Mouse (Mus musculus) A20 (cell line): ENCODE measurements at regions not wholly inside any gene's neighbourhood (a gene's known extent, or its start where the extent isn't known, plus 50 kb on each side); places are given as distances from the start of the nearest gene placed in this dataset.

Experiments
- DNase-seq: peaks from one replicate; pipeline ENCODE4 v3.0.0-alpha.2; 2011; ENCODE audit warnings: low read depth, low spot score

DNA sequence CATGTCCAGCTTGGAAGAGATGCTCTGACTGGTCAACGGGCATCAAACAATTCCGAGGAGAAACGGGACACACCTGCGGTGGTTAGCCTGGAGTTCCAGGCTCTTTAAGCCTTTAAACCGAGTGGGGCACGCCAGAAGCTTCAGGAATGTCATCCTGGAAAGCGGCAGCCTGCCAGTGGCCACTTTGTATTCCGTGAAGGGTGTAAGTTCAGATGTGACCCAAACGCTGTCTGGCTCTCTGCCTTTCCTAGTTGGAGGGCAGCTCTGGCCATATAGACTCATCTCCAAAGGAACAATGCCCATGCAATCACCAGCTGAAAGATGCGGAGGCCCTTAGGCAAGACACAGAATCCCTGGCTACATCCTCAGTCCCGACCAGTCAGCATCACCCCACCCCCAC is 597.8 kb upstream of the Gm10131 start:
- DNase-seq = no peak

DNA sequence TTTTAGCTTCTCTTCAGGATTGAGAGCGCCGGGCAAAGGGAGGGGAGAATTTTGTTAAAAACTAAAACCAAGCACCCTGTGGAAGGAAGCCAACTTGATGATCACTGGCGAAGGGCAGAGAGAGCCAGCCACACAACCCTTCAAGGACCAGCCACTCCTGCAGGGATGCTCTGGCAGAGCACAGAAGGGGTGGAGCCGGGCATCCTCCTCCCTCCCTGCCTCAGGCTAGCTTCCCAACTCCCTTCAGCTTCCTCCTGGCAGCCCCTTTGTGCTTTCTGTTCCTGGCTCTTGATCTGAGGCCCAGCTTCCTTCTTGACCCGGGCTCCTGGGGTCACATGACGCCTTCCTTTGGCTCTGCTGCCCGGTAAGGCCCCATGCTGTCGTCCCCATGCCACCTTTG is 591.8 kb upstream of the Gm10131 start:
- no peak for DNase-seq

DNA sequence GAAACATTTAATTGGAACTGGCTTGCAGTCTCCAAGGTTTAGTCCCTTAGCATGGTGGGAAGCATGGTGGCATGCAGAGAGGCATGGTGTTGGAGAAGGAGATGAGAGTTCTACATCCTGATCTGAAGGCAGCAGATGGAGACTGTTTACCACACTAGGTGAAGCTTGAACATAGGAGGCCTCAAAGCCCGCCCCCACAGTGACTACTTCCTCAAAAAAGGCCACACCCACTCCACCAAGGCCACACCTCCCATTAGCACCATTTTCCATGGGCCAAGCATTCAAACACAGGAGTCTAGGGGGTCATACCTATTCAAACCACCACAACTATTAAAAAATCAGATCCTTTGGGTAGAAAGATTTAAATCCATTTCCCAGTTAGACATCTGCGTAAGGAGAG is 591.3 kb upstream of the Gm10131 start:
- peak; percentile 24 for DNase-seq

DNA sequence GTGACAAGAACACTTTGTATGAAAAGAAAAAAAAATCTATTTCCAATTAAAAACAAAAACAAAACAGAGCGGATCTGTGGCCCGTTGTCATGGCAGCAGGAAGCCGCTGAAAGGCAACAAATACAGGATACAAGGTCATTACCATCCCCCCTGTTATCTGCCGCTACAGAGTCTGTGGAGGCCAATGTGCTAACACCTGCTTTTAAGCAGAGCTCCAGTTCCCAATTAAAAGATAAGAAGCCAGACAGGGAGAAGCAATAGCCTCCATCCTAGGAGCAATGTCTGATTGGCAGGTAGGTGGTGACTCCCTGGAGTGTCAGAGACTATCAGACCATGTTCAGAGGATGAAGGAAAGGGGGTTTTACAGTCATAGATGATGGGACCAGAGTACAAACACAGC is 587.5 kb upstream of the Gm10131 start:
- DNase-seq = no peak

DNA sequence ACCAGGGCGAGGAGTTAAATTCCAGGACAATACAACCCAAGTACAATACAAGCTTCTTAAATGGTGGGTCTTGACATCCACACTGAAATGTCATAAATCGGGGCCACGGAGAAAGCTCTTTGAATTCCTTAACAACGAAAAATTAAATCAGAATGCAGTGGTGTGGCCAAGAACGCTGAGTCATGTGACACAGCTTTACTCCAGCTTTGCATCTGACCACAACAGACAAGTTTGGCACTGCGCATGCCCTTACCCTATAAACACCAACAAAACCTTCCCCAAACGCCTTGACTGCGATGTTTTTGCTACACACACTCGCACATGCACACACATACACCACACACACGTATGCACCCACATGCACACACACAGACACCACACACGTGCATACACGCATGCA is 584.8 kb upstream of the Gm10131 start:
- no peak for DNase-seq

DNA sequence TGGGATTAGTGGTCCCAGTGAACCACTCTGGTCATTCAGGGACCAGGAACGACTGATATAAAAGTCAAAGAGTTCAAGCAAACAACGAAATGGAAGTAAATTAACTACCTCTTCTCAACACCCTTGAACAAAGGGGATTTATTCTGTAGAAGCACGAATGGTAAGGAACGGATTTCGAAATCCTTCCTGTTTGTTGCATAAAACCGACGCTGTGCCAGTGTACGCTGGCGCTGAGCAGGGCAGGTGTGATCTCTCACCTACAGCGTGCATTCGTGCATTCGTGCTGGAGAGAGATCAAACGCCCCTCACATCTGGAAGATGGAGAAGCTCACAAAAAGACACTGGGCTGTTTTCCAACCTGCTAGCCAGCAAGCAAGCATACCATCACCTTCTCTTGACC is 581.1 kb upstream of the Gm10131 start:
- DNase-seq = no peak

DNA sequence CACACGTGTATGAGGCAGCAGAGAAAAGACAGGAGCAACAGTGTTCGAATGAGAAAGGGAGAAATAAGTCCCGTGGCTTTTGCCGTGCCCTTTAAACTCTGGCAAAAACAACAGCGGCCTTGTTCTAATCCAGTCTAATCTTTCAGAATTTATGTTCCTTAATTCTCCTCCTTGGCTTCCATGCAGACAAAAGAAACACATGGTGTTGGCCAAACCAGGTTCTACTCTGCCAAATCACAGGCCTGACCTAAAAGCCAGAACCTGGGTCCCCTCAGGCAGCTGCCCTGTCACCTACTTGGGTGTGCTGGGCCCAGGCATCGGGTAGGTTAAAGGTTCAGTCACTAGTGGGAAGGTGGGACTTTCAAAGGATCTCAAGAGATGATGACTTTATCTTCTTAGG is 580.2 kb upstream of the Gm10131 start:
- DNase-seq = no peak

DNA sequence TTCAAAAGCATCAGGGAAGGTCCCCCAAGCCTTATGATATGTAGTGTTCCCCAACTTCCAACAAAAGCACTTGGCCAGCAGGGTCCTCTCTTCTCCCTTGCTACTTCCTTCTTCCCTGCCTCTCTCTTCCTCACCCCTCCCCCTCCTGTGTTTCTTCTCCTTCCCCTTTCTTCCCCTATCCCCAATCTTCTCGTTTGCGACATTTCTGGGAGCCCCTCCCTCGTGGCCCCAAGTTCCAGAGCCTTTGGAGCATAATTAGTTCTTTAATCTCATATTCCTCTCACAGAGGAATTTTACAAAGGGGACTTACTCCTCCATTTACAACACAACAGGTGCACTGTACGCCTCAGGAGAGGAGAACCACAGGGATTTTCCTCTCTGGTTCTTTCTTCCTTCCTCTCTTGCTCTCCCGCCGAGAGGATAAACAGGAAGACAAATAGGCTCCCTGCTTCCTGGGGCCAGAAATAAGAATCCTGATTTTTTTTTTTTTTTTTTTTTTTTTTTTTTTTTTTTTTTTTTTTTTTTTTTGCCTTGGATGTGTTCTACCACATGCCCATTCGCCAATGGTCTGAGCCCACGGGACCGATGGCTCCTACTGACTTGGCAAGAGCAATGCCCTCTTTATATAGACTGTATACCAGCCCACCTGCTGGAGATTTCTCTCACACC is 578.4 kb upstream of the Gm10131 start:
- no peak for DNase-seq

DNA sequence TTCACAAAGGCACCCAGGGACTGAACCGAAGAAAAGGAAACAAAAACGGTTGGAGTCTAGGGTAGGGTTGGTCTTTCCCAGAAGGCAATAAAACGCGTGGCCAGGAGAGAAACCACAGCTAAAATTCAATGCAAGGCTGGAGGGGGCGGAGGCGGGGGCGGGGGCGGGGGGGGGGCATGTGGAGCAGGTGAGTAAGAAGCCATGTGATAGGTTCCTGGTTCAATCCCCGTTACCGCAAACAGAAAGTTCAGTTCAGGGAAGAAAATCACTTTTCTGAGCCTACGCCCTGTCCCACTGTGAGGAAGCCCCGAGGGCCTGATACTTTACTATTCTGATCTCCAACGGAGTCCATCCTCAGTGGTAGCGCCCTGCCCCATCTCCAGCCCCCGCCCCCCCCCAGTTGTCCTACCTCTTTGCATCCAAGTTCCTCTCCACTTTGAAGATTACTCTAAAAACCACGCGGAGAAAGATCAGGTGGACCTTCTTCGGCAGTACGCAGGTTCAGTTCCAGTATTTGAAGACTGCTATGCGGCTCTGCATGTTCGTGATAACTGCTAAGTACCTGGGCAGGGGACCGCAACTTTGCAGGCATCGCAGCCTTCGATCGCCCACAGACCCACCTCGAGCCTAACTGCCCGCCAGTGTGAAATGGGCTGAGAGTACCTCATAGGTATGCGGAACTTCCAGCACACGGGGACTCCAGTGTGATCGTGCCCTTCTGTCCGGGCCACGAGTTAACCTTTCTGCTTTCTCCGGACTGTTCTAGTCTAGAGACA is 577.7 kb upstream of the Gm10131 start:
- DNase-seq = no peak

DNA sequence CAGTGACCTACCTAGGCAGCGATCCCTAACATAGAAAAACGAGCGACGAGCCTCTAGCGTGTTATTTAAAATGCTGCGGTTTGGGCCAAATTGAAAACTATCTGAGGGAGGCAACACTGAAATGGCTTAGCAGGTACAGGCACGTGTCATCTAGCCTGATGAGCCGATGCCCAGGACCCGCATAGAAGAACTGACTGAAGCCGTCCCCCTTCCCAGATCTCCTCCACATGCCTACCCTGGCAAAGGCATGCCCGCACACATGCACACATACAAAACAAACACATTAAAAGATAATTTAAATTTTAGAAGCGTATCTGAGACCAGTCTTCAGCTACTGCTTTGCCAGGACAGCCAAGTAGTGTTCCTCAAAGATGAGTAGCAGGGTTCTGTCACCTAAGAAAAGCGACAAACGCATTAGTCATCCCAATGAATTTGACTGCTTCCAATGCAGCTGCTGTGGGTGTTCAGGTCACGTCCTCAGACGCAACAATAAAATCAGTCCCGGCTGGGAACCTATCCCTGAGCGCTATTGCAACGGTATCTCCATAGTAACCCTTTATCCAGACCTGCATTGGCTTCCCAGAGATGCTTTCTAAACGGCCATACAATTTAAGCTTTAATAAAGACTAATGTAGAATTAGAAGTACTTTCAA is 577.0 kb upstream of the Gm10131 start:
- no peak for DNase-seq

DNA sequence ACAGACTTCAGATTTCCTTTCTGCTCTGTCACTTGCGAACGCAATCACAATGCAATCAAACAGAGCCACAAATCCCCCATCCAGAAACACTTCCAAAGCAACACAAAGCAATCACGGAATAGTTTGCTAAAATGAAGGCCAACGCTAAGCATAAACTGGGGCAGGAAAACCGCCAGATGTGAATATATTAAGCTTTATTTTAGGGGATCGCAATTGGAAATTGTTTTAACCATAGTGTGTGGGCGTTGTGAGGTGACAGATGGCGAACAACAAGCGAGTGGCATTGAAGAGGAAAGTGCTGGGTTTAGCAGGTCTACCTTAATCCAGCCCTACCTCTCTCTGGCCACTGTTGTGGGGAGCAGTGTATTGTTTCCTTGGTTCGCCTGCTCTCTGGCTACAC is 574.8 kb upstream of the Gm10131 start:
- no peak for DNase-seq

DNA sequence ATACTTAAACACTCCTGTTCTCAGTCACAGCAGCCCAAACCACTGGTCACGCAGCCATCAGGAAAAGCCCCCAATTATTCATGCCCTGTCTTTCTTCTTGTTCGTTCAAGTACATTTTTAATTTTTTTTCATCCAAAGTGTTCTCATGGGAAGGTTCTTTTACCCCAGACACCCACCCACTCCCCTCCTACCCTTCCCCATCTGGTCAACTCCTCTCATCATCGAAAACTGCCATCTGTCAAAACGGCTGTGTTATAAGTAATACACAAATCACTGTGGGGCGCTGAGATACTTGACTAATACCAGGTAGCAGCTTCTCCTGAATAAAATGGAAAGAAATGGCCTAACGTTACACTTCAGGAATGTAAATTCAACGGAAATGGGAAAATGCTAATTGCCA is 573.1 kb upstream of the Gm10131 start:
- no peak for DNase-seq

DNA sequence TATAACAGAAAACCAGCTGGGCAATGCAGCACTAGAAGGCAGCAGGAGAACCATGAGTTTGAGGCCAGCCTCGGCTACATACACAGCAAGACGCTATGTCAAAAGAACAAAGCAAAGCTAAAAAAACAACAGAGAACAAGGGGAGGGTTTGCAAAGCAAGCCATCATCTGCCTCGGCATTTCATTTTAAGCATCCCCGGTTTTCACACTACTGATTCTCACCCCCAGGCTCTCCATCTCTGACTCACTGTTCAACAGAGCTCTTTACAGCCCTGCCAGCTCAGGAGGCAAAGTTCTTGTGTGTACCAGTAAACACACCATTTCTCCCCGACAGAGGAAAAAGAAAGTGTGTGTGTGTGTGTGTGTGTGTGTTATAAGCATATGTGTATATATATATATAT is 571.6 kb upstream of the Gm10131 start:
- no peak for DNase-seq

DNA sequence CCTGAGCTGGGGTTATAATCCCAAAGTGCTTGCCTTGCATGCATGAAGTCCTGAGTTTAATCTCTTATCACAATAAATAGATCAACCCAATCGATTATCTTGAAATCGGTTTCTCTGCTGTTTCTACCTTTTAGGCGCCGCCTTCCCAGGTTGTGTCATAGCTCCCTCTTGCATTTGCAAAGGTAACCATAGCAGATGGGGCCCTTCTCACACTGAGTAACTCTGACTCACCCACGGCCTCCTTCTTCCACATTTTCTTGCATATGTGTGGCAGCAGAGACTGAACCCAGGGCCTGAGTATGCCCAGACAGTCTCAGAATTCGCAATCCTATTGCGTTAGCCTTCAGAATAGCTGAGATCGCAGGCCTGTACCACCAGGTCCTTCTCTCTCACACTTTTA is 570.7 kb upstream of the Gm10131 start:
- no peak for DNase-seq

DNA sequence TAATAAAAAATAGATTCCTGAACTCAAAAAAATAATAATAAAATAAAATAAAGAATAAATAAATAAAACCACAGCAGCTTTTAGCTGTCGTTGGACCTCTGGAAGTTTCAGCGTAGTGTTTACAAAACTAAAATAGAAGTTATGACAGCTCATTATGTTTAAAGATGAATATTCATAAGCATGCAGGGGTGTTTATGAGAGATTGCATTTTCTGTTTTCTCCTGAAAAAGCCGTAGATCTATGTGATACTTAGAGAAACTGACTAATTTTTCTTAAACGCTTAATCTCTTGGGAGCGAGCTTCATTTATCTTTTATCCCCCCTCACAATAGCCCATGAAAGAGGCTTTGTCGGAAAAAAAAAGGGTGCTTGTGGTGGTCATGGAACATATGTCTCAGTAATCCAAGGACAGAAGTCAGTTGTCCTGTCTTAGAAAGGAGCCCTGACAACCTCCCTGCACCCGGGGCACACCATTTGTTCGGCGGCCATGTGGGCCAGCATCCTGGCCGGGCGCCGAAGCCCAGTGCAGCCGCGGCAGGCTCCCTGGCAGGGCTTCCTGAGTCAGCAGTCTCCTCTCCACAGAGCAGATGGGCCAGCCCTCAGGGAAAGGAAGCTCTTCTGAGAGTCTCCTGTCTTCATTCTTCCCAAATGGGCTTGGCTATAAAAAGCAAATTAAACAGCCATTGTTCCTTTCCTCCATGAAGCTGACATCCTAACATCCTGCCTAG is 568.2 kb upstream of the Gm10131 start:
- DNase-seq = no peak

DNA sequence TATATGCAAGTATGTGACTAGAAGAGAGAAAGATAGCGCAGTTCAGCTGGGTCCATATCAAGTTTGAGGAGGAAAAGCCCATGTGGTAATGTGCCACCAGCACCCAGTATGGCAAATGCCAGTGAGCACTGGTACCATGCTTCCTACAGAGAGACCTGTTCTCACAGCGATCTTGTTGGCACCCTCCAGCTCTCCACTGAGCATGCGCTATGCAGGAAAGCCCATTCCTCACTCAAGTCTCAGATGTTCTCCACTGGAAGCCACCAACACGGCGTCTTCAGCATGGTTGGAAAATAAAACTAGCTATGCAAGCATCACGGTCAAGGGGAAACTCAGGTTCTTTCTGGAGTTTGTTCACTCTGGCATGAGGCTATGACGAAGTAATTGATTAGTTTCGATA is 567.3 kb upstream of the Gm10131 start:
- no peak for DNase-seq

DNA sequence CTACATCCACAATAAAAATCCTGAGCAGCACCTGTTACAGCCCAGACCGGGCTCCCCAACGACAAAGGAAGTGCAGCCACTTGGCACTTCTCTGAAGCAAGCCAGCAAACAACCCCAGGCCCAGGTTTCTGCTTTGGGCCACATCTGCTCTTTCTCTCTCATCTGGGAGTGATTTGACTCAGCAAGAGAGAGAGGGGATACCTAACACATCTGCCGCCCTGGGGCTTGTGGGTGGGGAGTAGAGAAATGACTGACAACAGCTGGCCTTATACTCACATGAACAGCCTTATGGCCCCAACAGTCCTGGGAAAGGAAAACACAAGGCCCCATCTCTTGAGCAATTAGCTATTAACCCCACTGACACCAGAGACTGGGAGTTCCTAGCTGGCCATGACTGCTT is 560.2 kb upstream of the Gm10131 start:
- peak; percentile 91 for DNase-seq

DNA sequence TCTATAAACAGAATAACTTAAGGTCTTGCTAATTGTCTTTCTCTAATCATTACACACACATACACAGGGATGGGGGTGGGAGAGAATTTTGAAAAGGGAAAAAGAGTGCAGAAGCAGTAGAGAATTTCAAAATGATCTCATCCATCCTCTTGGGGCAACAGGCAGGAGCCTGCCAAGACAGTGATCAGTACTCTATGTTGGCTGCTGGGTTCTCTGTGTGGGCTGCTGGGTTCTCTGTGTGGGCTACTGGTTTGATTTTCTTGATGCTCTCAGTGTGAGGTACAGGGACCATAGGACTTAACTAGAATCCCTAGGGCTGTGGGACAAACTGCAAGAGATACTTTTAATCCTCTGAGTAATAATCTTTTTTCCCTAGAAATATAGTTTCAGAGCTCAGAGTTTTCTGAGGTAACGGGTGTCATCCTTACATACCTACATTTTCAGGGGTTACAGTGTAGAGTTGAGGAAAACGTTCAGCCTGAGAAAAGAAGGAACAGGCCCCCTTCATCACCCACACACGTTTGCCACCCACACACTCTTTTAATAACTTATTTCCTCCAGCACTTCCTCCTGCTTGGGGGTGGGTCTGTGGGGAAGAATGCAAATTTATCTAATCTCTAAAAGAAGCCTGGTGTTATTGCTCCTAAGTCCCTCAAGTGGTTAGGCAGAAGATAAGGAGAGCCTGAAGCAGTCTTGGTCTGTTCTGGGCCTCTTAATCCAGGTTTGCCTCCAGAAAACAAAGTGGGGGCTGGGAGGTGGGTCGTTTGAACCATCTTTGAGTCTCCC is 559.6 kb upstream of the Gm10131 start:
- DNase-seq = no peak

DNA sequence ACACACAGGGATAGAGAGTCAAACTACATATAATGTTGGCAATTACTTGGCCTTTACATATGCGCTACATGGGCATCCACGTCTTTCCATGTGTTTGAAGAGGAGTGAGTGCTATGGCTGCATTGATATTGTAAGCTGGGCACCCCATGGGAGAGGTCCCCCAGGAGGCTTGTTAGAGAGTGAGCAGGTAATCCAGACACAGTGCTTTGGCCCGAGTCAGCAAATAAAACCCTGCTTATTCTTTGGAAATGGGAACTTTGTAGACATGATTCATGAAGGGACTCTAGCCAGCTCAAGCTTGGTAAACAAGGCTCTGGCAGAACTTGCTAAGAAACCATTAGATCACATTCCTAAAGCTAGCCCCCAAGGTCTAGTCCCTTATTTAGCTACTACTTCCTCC is 557.6 kb upstream of the Gm10131 start:
- DNase-seq = no peak

DNA sequence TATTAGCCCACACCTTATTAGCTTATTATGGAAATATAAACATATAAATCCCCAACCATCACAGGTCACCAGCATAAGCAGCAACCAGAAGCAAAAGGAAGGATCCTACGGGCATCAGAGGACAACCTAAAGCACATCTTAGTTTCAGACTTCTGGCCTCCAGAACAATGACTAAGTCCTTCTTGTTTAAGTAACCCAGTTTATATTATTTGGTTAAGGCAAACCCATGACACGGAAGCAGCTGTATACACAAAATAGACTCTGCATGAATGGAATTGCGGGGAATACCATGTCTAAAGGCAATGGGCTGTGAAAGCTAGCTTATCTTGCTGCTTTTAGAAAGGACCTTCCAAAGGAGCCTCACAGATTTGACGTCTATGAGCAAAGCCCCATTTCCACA is 552.9 kb upstream of the Gm10131 start:
- DNase-seq = no peak

DNA sequence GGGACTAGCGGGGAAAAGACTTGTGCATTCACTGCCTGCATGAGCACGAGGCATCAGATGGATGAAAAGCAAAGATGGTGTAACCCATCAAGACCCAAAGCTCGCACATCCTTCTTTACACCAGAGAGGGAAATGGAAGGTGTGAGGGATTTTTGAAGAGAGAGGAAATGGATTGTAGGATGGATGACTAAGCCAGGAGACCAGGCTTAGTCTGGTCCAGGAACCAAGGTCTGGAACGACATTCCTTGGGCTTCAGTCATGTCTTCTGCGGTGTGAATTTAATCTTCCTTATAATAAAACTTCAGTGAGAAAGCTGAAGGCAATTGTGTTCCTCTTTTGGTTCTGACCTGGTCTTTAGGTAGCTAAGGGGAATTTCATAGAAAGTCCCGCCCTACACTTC is 551.0 kb upstream of the Gm10131 start:
- no peak for DNase-seq

DNA sequence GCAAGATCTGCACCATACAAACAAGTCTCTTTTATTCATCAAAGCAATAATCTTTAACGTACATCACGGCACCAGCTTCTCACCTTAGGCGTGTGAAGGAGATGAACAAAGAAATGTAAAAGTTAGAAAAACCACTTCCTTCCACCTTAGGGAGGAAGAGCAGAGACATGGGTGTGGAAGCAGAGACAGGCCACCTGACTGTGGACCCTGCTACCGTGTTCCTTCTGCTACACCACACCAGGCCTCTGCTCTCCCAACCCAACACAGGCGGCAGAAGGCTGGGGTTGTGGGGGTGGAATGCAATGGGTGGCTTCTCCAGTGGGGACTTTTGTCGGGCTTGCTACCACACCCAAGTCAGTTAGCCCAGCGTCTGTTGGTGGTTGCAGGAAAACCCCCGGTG is 540.2 kb upstream of the Gm10131 start:
- DNase-seq = no peak
